Mouse (Mus musculus): ENCODE measurements around the gene Sycn. TPM values are rescaled to one million over a fixed set of nuclear protein-coding genes. Genes with fewer than 3 reads are reported as not detected.

Sycn gene
- polyA plus RNA-seq, 1 experiment from 2014 or later, result not detected

Small RNA genes within 50 kb of the gene (microRNA-seq; reads per million reads assigned to microRNA genes)
- gene Mir7049, result not detected

Other genes with a start within 250 kb of the Sycn start
- 0.68 and 1.1 TPM in 2 replicates for gene Selenov, start 249.7 kb upstream of the Sycn start, polyA plus RNA-seq (2016; fragmentation: Nextera tagmentation; extraction: Ambion mirVana)
- 80.4 and 82.2 TPM in 2 replicates for gene Dll3, start 238.6 kb upstream of the Sycn start, polyA plus RNA-seq (2016; fragmentation: Nextera tagmentation; extraction: Ambion mirVana)
- 174 and 180 TPM in 2 replicates for gene Timm50, start 228.8 kb upstream of the Sycn start, polyA plus RNA-seq (2016; fragmentation: Nextera tagmentation; extraction: Ambion mirVana)
- 98.5 and 110 TPM in 2 replicates for gene Supt5, start 202.1 kb upstream of the Sycn start, polyA plus RNA-seq (2016; fragmentation: Nextera tagmentation; extraction: Ambion mirVana)
- 540 and 574 TPM in 2 replicates for gene Rps16, start 190.2 kb upstream of the Sycn start, polyA plus RNA-seq (2016; fragmentation: Nextera tagmentation; extraction: Ambion mirVana)
- gene Plekhg2, start 168.3 kb upstream of the Sycn start, polyA plus RNA-seq (2016; fragmentation: Nextera tagmentation; extraction: Ambion mirVana), result 58.9 and 63.3 TPM in 2 replicates
- gene Zfp36, start 160.6 kb upstream of the Sycn start, polyA plus RNA-seq (2016; fragmentation: Nextera tagmentation; extraction: Ambion mirVana), result 5.6 and 6.5 TPM in 2 replicates
- 42.9 and 43.9 TPM in 2 replicates for gene Med29, start 148.2 kb upstream of the Sycn start, polyA plus RNA-seq (2016; fragmentation: Nextera tagmentation; extraction: Ambion mirVana)
- 85.3 and 87.8 TPM in 2 replicates for gene Paf1, start 147.9 kb upstream of the Sycn start, polyA plus RNA-seq (2016; fragmentation: Nextera tagmentation; extraction: Ambion mirVana)
- gene Gmfg, start 103.4 kb upstream of the Sycn start, polyA plus RNA-seq (2016; fragmentation: Nextera tagmentation; extraction: Ambion mirVana), result 6.6 and 8.1 TPM in 2 replicates
- 16.6 and 18.8 TPM in 2 replicates for gene Lrfn1, start 88.9 kb upstream of the Sycn start, polyA plus RNA-seq (2016; fragmentation: Nextera tagmentation; extraction: Ambion mirVana)
- gene Ifnl2, start 30.4 kb upstream of the Sycn start, polyA plus RNA-seq (2016; fragmentation: Nextera tagmentation; extraction: Ambion mirVana), result not detected in 2 replicates
- not detected in 2 replicates for gene Ifnl3, start 18.0 kb upstream of the Sycn start, polyA plus RNA-seq (2016; fragmentation: Nextera tagmentation; extraction: Ambion mirVana)
- gene Nccrp1, start 6.4 kb downstream of the Sycn start, polyA plus RNA-seq (2016; fragmentation: Nextera tagmentation; extraction: Ambion mirVana), result not detected in 2 replicates
- 33.1 and 35.0 TPM in 2 replicates for gene Samd4b, start 57.3 kb downstream of the Sycn start, polyA plus RNA-seq (2016; fragmentation: Nextera tagmentation; extraction: Ambion mirVana)
- 29.3 and 31.7 TPM in 2 replicates for gene Pak4, start 57.3 kb downstream of the Sycn start, polyA plus RNA-seq (2016; fragmentation: Nextera tagmentation; extraction: Ambion mirVana)
- gene Acp7, start 90.4 kb downstream of the Sycn start, polyA plus RNA-seq (2016; fragmentation: Nextera tagmentation; extraction: Ambion mirVana), result not detected in 2 replicates
- gene Fbxo27, start 152.0 kb downstream of the Sycn start, polyA plus RNA-seq (2016; fragmentation: Nextera tagmentation; extraction: Ambion mirVana), result 4.7 and 6.1 TPM in 2 replicates
- gene Fbxo17, start 175.9 kb downstream of the Sycn start, polyA plus RNA-seq (2016; fragmentation: Nextera tagmentation; extraction: Ambion mirVana), result 7.6 and 9.3 TPM in 2 replicates
- 123 and 127 TPM in 2 replicates for gene Mrps12, start 200.9 kb downstream of the Sycn start, polyA plus RNA-seq (2016; fragmentation: Nextera tagmentation; extraction: Ambion mirVana)
- gene Sars2, start 201.1 kb downstream of the Sycn start, polyA plus RNA-seq (2016; fragmentation: Nextera tagmentation; extraction: Ambion mirVana), result 28.6 and 32.0 TPM in 2 replicates
- 9.7 and 10.4 TPM in 2 replicates for gene Ccer2, start 215.3 kb downstream of the Sycn start, polyA plus RNA-seq (2016; fragmentation: Nextera tagmentation; extraction: Ambion mirVana)
- 86.4 and 89.1 TPM in 2 replicates for gene Sirt2, start 225.8 kb downstream of the Sycn start, polyA plus RNA-seq (2016; fragmentation: Nextera tagmentation; extraction: Ambion mirVana)
- 51.5 and 52.4 TPM in 2 replicates for gene Nfkbib, start 226.6 kb downstream of the Sycn start, polyA plus RNA-seq (2016; fragmentation: Nextera tagmentation; extraction: Ambion mirVana)
- gene Rinl, start 248.1 kb downstream of the Sycn start, polyA plus RNA-seq (2016; fragmentation: Nextera tagmentation; extraction: Ambion mirVana), result 2.8 TPM in 2 replicates